Mouse (Mus musculus): Measurements from ENCODE around the gene Pcnx. TPM values are rescaled to one million over a fixed set of nuclear protein-coding genes. Genes with fewer than 3 reads are reported as not detected.

Gene Pcnx
- polyA plus RNA-seq, 1 experiment from 2014 or later = 9.9 TPM

DNA sequence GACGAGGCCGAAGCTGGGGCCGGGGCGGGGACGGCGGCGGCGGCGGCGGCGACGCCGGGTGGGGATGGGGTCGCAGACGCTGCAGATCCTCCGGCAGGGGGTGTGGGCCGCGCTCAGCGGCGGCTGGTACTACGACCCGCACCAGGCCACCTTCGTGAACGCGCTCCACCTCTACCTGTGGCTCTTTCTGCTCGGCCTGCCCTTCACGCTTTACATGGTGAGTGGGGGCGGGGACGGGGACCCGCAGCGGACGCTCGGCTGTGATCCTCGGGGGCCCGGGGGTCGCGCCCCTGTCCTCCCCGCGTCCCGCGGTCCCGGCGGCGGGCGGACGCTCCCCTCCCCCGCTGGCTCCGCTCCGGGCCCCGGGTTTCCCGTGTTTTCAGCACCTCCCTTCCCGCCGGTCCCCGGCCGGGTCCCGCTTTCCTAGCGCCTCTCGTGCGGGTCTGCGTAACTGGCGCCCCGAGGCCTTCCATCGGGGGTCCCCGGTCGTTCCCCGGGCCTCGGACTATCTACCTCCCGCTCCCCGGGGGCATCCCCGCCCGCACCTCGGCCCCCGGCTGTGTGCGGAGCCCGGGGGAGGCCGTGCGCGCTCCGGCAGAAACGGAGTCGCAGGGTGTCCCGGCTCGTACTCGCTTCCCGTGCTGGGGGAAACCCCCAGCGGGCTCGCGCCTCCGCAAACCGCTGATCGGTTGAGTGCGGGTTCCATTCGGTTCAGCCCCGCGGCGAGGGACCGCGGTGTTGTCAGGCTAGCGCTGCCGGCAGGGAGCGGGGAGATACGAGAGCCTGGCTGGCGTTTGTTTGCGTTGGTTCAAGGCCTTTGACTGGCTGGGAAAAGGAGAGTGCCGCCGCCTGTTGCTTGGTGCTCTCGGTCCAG is 722 bp downstream of the Pcnx start:
- Histone ChIP-seq H3K9me3 (replicated peaks; ENCODE audit: control insufficient read depth, low read length, poor library complexity, severe bottlenecking) (no peaks in the 10 kb centered on the region), H3K9ac (ENCODE audit: low read depth, low read length) (peak overlapping the region; percentile 96), H3K36me3 (ENCODE audit: control insufficient read depth, insufficient read depth, low read length) (no peaks in the 10 kb centered on the region), H3K4me1 (ENCODE audit: control insufficient read depth, insufficient read depth, low read length) (peaks cover 20% of the 10 kb centered on the region), H3K27me3 (ENCODE audit: control insufficient read depth, insufficient read depth, low read depth, low read length) (no peaks in the 10 kb centered on the region), H3K27ac (ENCODE audit: low read length) (peak overlapping the region; percentile 96), H3K4me3 (ENCODE audit: low read depth, low read length) (peak overlapping the region; percentile 96), H3K4me2 (ENCODE audit: low read length) (peak overlapping the region; percentile 77)
- WGBS = 1% methylated on average over 88 of the region's 107 CpGs
- ATAC-seq = peak; percentile 85

GRCm38 (mm10) chr12:81861199-81862085 is 1.6 kb downstream of the Pcnx start:
- Histone ChIP-seq H3K27ac (ENCODE audit: low read length) (peak overlapping the region; percentile 96), H3K36me3 (ENCODE audit: control insufficient read depth, insufficient read depth, low read length) (no peaks in the 10 kb centered on the region), H3K4me2 (ENCODE audit: low read length) (peak overlapping the region; percentile 77), H3K4me1 (ENCODE audit: control insufficient read depth, insufficient read depth, low read length) (peaks cover 20% of the 10 kb centered on the region), H3K27me3 (ENCODE audit: control insufficient read depth, insufficient read depth, low read depth, low read length) (no peaks in the 10 kb centered on the region), H3K4me3 (ENCODE audit: low read depth, low read length) (peak overlapping the region; percentile 96), H3K9me3 (replicated peaks; ENCODE audit: control insufficient read depth, low read length, poor library complexity, severe bottlenecking) (no peaks in the 10 kb centered on the region), H3K9ac (ENCODE audit: low read depth, low read length) (peak overlapping the region; percentile 96)
- 13% methylated on average over 18 of the region's 18 CpGs for WGBS
- ATAC-seq = no peak

DNA sequence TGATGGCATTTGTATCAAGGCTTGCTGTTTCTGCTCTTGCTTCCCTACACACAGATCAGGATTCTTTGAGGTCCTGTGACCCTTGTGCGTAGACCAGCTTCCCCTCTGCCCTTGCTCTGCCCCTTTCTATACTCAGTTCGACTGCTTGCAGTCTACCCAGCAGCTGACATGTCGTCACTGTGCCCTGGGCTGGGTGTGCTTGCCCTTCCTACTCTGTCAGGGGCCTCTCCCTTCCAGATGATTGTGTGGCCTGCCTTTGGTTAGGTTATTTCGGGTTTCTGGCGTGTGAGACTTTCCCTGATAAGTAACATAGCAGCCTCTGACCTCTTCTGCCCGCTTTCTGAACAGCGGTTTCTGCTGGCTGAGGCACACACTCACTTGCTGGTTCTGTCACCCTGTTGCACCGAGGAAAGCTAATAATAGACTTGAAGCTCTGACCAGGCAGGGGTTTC is 2.6 kb downstream of the Pcnx start:
- Histone ChIP-seq H3K4me2 (ENCODE audit: low read length) (peak overlapping the region; percentile 77), H3K9me3 (replicated peaks; ENCODE audit: control insufficient read depth, low read length, poor library complexity, severe bottlenecking) (no peaks in the 10 kb centered on the region), H3K27me3 (ENCODE audit: control insufficient read depth, insufficient read depth, low read depth, low read length) (no peaks in the 10 kb centered on the region), H3K4me1 (ENCODE audit: control insufficient read depth, insufficient read depth, low read length) (peaks cover 20% of the 10 kb centered on the region), H3K27ac (ENCODE audit: low read length) (no peak overlapping the region), H3K36me3 (ENCODE audit: control insufficient read depth, insufficient read depth, low read length) (no peaks in the 10 kb centered on the region), H3K4me3 (ENCODE audit: low read depth, low read length) (peak overlapping the region; percentile 96), H3K9ac (ENCODE audit: low read depth, low read length) (peak overlapping the region; percentile 64)
- WGBS = 31% methylated on average over 8 of the region's 8 CpGs
- no peak for ATAC-seq

- Histone ChIP-seq H3K9me3 (replicated peaks; ENCODE audit: control insufficient read depth, low read length, poor library complexity, severe bottlenecking) (no peaks in the 10 kb centered on the region), H3K4me2 (ENCODE audit: low read length) (no peak overlapping the region), H3K36me3 (ENCODE audit: control insufficient read depth, insufficient read depth, low read length) (no peaks in the 10 kb centered on the region), H3K27ac (ENCODE audit: low read length) (no peak overlapping the region), H3K27me3 (ENCODE audit: control insufficient read depth, insufficient read depth, low read depth, low read length) (no peaks in the 10 kb centered on the region), H3K4me1 (ENCODE audit: control insufficient read depth, insufficient read depth, low read length) (peaks cover 22% of the 10 kb centered on the region), H3K9ac (ENCODE audit: low read depth, low read length) (no peak overlapping the region), H3K4me3 (ENCODE audit: low read depth, low read length) (no peak overlapping the region)
- ATAC-seq = no peak
- 91% methylated on average over 4 of the region's 4 CpGs for WGBS
Measured at GRCm38 (mm10) chr12:81863949-81864348, 4.1 kb downstream of the Pcnx start.

DNA sequence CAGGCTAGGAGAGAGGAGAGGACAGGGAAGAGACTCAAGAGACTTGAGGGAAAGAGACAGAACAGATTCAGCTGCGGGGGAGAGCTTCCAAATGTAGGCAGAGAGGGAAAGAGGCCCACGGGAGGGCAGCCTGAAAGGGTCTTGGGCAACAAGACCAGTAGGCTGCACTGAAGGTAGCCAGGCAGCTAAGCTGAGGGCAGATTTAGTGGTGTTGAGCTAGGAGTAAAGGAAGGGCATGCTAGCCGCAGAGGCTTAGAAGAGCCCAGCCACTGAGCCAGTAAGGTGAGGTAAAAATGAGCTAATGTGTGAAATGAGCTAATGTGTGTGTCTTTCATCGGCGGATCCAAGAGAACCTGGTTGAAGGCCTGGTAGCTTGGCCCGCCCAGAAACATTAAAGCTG is 5.4 kb downstream of the Pcnx start:
- no peaks in the 10 kb centered on the region for H3K36me3 ChIP-seq (ENCODE audit: control insufficient read depth, insufficient read depth, low read length)
- H3K9ac ChIP-seq (ENCODE audit: low read depth, low read length) = no peak overlapping the region
- H3K27ac ChIP-seq (ENCODE audit: low read length) = no peak overlapping the region
- no peak overlapping the region for H3K4me2 ChIP-seq (ENCODE audit: low read length)
- H3K9me3 ChIP-seq (replicated peaks; ENCODE audit: control insufficient read depth, low read length, poor library complexity, severe bottlenecking) = no peaks in the 10 kb centered on the region
- no peak for ATAC-seq
- H3K27me3 ChIP-seq (ENCODE audit: control insufficient read depth, insufficient read depth, low read depth, low read length) = no peaks in the 10 kb centered on the region
- peaks cover 26% of the 10 kb centered on the region for H3K4me1 ChIP-seq (ENCODE audit: control insufficient read depth, insufficient read depth, low read length)
- H3K4me3 ChIP-seq (ENCODE audit: low read depth, low read length) = no peak overlapping the region
- WGBS = 90% methylated on average over 6 of the region's 6 CpGs

GRCm38 (mm10) chr12:81867316-81867715 is 7.5 kb downstream of the Pcnx start:
- Histone ChIP-seq H3K4me3 (ENCODE audit: low read depth, low read length) (no peak overlapping the region), H3K36me3 (ENCODE audit: control insufficient read depth, insufficient read depth, low read length) (no peaks in the 10 kb centered on the region), H3K9me3 (replicated peaks; ENCODE audit: control insufficient read depth, low read length, poor library complexity, severe bottlenecking) (no peaks in the 10 kb centered on the region), H3K9ac (ENCODE audit: low read depth, low read length) (no peak overlapping the region), H3K27me3 (ENCODE audit: control insufficient read depth, insufficient read depth, low read depth, low read length) (no peaks in the 10 kb centered on the region), H3K27ac (ENCODE audit: low read length) (no peak overlapping the region), H3K4me2 (ENCODE audit: low read length) (no peak overlapping the region), H3K4me1 (ENCODE audit: control insufficient read depth, insufficient read depth, low read length) (peaks cover 18% of the 10 kb centered on the region)
- WGBS = 90% methylated on average over 4 of the region's 4 CpGs
- no peak for ATAC-seq

GRCm38 (mm10) chr12:81869205-81869940 is 9.6 kb downstream of the Pcnx start:
- Histone ChIP-seq H3K4me2 (ENCODE audit: low read length) (no peak overlapping the region), H3K9ac (ENCODE audit: low read depth, low read length) (no peak overlapping the region), H3K9me3 (replicated peaks; ENCODE audit: control insufficient read depth, low read length, poor library complexity, severe bottlenecking) (no peaks in the 10 kb centered on the region), H3K4me3 (ENCODE audit: low read depth, low read length) (no peak overlapping the region), H3K36me3 (ENCODE audit: control insufficient read depth, insufficient read depth, low read length) (no peaks in the 10 kb centered on the region), H3K27ac (ENCODE audit: low read length) (no peak overlapping the region), H3K27me3 (ENCODE audit: control insufficient read depth, insufficient read depth, low read depth, low read length) (no peaks in the 10 kb centered on the region), H3K4me1 (ENCODE audit: control insufficient read depth, insufficient read depth, low read length) (peaks cover 11% of the 10 kb centered on the region)
- WGBS = 70% methylated on average over 3 of the region's 3 CpGs
- ATAC-seq = no peak

DNA sequence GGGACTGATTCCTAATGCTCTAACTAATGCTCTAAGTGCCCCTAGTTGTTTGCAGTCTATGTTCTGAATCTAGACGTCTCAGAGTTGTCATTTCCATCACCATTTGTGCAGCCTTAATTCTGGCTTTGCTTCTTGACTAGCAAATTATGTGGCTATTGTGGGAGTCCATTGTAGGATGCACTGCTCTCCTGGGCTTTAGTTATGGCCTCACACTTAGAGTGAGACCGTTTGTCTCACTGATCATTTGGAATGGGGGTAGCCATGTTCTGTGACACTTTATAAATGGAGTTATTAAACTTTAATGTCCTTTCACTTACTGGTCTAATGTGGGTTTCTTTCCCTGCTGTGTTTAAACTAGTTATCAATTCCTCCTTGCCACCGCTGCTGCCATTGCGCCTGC is 13.5 kb downstream of the Pcnx start:
- ATAC-seq = no peak
- Histone ChIP-seq H3K27me3 (ENCODE audit: control insufficient read depth, insufficient read depth, low read depth, low read length) (no peaks in the 10 kb centered on the region), H3K36me3 (ENCODE audit: control insufficient read depth, insufficient read depth, low read length) (no peaks in the 10 kb centered on the region), H3K4me1 (ENCODE audit: control insufficient read depth, insufficient read depth, low read length) (peaks cover 9% of the 10 kb centered on the region), H3K9me3 (replicated peaks; ENCODE audit: control insufficient read depth, low read length, poor library complexity, severe bottlenecking) (no peaks in the 10 kb centered on the region), H3K4me3 (ENCODE audit: low read depth, low read length) (no peak overlapping the region), H3K9ac (ENCODE audit: low read depth, low read length) (no peak overlapping the region), H3K4me2 (ENCODE audit: low read length) (no peak overlapping the region), H3K27ac (ENCODE audit: low read length) (no peak overlapping the region)
- WGBS = 43% methylated on average over 4 of the region's 4 CpGs
